Mouse (Mus musculus) embryonic facial prominence, embryonic 13.5 days (tissue): Measurements from ENCODE around the gene Pgm3. TPM values are rescaled to one million over a fixed set of nuclear protein-coding genes. Genes with fewer than 3 reads are reported as not detected.

Source experiments
- ATAC-seq: fragments of 200-750 bp; cut with Nextera tagmentation; 2 replicates; pipeline ENCODE4 v1.8.0; 2017; ENCODE audit warnings: low read depth; ENCODE audit not compliant: insufficient number of reproducible peaks, insufficient read depth, low FRiP score, low TSS enrichment
- H3K27ac ChIP-seq: fragments of 300-500 bp; sonication (generic); 2 replicates; pipeline ENCODE4 v1.5.1; 2015; ENCODE audit warnings: moderate library complexity, mild to moderate bottlenecking, inconsistent platforms
- H3K27me3 ChIP-seq: fragments of 300-500 bp; sonication (generic); 2 replicates; pipeline ENCODE4 v1.6.1; 2015; ENCODE audit warnings: mild to moderate bottlenecking, inconsistent platforms
- H3K36me3 ChIP-seq: fragments of 300-500 bp; sonication (generic); 2 replicates; pipeline ENCODE4 v1.6.1; 2015; ENCODE audit warnings: mild to moderate bottlenecking, inconsistent platforms
- H3K4me1 ChIP-seq: fragments of 300-500 bp; sonication (generic); 2 replicates; pipeline ENCODE4 v1.6.1; 2015; ENCODE audit warnings: inconsistent platforms
- H3K4me2 ChIP-seq: fragments of 300-500 bp; sonication (generic); 2 replicates; pipeline ENCODE4 v1.6.1; 2015; ENCODE audit warnings: moderate library complexity, mild to moderate bottlenecking, inconsistent platforms
- H3K4me3 ChIP-seq: fragments of 300-500 bp; sonication (generic); 2 replicates; pipeline ENCODE4 v1.5.1; 2015; ENCODE audit warnings: mild to moderate bottlenecking, inconsistent platforms
- H3K9ac ChIP-seq: fragments of 300-500 bp; sonication (generic); 2 replicates; pipeline ENCODE4 v1.6.1; 2015; ENCODE audit warnings: mild to moderate bottlenecking, inconsistent platforms
- H3K9me3 ChIP-seq: fragments of 300-500 bp; sonication (generic); 2 replicates; pipeline ENCODE4 v1.6.1; 2016; ENCODE audit warnings: inconsistent platforms
- WGBS: fragments of 180-500 bp; shearing (Covaris S2); methylation state at CpG from one replicate; pipeline ENCODE4 v1.1.7; 2015; ENCODE audit warnings: mixed read lengths; 5-methylcytosine and 5-hydroxymethylcytosine counted together
- polyA plus RNA-seq: library from polyadenylated mRNA; unstranded; fragments of >200 nt; fragmentation: Nextera tagmentation; extraction: Ambion mirVana; gene quantifications from 2 replicates; pipeline ENCODE4 v1.2.1, GENCODE M21; 2015

The Pgm3 gene
- polyA plus RNA-seq, 1 experiment from 2014 or later, result 39.2 TPM

DNA sequence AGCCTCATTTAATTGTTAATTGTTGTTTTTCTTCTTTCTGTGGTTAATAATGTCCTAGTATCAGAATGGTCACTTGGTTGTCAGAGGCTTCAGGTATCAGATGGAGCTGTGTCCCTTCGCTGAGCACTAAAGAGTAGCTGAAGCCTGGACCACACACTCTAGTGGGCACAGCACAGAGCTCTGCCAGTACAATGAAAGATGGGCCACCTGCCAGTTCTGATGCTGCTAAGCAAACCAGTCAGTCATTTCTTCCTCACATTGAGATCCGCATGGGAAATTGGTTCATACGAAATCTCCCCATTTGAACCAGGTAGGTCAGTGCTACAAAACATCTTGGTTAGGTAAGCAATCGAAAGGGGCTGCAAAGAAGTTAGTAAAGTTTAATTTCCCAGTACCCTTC is 17.0 kb downstream of the Pgm3 start:
- H3K4me1 ChIP-seq, result no peaks in the 10 kb centered on the region
- WGBS, result 92% methylated on average over 4 of the region's 4 CpGs
- H3K36me3 ChIP-seq, result peaks cover 77% of the 10 kb centered on the region
- no peaks in the 10 kb centered on the region for H3K27me3 ChIP-seq
- H3K27ac ChIP-seq, result no peak overlapping the region
- no peak overlapping the region for H3K4me3 ChIP-seq
- H3K9ac ChIP-seq, result no peak overlapping the region
- no peak for ATAC-seq
- no peak overlapping the region for H3K4me2 ChIP-seq
- no peaks in the 10 kb centered on the region for H3K9me3 ChIP-seq

DNA sequence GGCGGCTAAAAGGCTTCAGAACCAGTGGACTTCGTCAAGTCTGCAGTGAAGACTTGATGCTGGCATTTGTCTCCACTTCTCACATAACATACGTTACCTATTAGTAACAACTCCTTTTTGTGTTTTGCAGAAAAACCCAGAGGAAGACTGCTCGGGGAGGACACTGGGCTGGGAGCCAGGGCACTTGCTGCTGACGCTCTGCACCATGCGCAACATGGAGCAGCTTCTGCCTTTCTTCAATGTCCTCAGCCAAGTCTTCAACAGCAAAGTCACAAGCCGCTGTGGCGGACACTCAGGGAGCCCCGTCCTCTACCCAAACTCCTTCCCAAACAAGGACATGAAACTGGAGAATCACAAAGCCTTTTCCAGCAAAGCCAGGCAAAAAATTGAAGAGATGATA is 17.8 kb downstream of the Pgm3 start:
- 69% methylated on average over 9 of the region's 9 CpGs for WGBS
- Histone ChIP-seq H3K27me3 (no peaks in the 10 kb centered on the region), H3K4me2 (no peak overlapping the region), H3K9me3 (no peaks in the 10 kb centered on the region), H3K36me3 (peaks cover 75% of the 10 kb centered on the region), H3K27ac (no peak overlapping the region), H3K9ac (no peak overlapping the region), H3K4me3 (no peak overlapping the region), H3K4me1 (no peaks in the 10 kb centered on the region)
- no peak for ATAC-seq

DNA sequence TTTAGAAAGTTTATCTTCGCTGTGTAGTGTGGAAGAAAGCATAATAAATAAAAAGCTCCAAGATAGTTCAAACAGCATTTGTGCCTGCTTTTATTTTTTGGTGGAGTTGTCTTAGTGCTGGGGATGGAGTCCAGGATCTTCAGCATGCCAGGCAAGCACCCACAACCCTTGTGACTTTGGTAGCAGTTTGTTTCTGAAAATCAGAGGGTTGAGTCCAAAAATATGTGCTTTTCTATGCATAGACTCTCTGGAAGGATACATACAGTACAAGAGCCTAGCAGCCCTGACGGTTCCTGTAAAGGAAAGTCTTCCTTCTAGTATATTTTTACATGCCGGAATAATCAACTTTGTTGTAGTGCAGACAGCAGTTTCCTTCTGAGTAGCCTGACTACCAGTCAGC is 20.9 kb downstream of the Pgm3 start:
- Histone ChIP-seq H3K36me3 (peaks cover 69% of the 10 kb centered on the region), H3K4me1 (no peaks in the 10 kb centered on the region), H3K4me2 (no peak overlapping the region), H3K4me3 (no peak overlapping the region), H3K9me3 (no peaks in the 10 kb centered on the region), H3K27ac (no peak overlapping the region), H3K27me3 (no peaks in the 10 kb centered on the region), H3K9ac (no peak overlapping the region)
- 82% methylated on average over 3 of the region's 3 CpGs for WGBS
- no peak for ATAC-seq

GRCm38 (mm10) chr9:86549637-86550162 is 21.9 kb downstream of the Pgm3 start:
- H3K4me2 ChIP-seq, result no peak overlapping the region
- peaks cover 69% of the 10 kb centered on the region for H3K36me3 ChIP-seq
- no peaks in the 10 kb centered on the region for H3K4me1 ChIP-seq
- no peak for ATAC-seq
- H3K9ac ChIP-seq, result no peak overlapping the region
- H3K4me3 ChIP-seq, result no peak overlapping the region
- no peaks in the 10 kb centered on the region for H3K27me3 ChIP-seq
- 89% methylated on average over 5 of the region's 5 CpGs for WGBS
- H3K27ac ChIP-seq, result no peak overlapping the region
- H3K9me3 ChIP-seq, result no peaks in the 10 kb centered on the region

- no peaks in the 10 kb centered on the region for H3K4me1 ChIP-seq
- WGBS, result 84% methylated on average over 1 of the region's 1 CpGs
- no peak overlapping the region for H3K4me2 ChIP-seq
- no peak overlapping the region for H3K4me3 ChIP-seq
- H3K27me3 ChIP-seq, result no peaks in the 10 kb centered on the region
- H3K36me3 ChIP-seq, result peaks cover 76% of the 10 kb centered on the region
- ATAC-seq, result no peak
- H3K9ac ChIP-seq, result no peak overlapping the region
- H3K27ac ChIP-seq, result no peak overlapping the region
- H3K9me3 ChIP-seq, result no peaks in the 10 kb centered on the region
Measured at GRCm38 (mm10) chr9:86544559-86544958, 27.1 kb downstream of the Pgm3 start.

DNA sequence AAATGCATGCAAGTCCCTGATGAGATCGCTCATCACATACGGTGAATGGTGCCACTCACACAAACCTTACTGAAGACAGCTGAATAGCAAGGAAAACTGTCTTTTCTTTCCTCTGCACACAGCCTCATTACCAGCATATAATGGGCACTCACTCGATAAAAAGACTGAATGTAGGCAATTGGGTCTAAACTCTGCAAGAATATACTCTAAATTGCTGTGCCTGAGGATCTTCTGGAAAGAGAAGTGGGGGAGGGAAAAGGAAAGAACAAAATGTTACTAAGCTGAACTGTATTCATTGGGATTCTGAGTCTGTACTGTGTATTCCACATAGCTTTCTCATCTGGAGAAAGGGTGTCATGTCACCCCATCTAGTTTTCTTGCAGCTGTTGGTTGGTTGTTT is 28.2 kb downstream of the Pgm3 start:
- Histone ChIP-seq H3K27me3 (no peaks in the 10 kb centered on the region), H3K4me3 (no peak overlapping the region), H3K27ac (no peak overlapping the region), H3K36me3 (peaks cover 66% of the 10 kb centered on the region), H3K9ac (no peak overlapping the region), H3K9me3 (no peaks in the 10 kb centered on the region), H3K4me2 (no peak overlapping the region), H3K4me1 (no peaks in the 10 kb centered on the region)
- no peak for ATAC-seq
- 93% methylated on average over 3 of the region's 3 CpGs for WGBS

DNA sequence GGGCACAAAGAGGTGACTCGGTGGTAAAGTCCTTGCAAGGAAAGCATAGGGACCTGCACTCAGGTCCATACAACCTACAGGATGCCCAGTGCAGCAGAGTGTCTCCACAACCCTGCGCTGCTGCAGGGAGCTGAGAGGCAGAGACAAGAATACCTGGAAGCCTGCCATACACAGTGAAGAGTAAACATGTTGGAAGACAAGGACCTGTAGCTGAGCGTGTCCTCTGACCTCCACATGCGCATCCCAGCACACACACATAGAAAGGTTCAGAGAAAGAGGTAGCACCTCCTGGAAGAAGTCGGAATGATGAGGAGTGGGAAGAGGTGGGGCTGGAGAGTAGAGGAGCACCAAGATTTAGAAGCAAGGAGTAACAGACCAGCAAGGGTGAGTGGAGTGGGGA is 37.6 kb downstream of the Pgm3 start:
- ATAC-seq, result no peak
- Histone ChIP-seq H3K27me3 (no peaks in the 10 kb centered on the region), H3K36me3 (peaks cover 32% of the 10 kb centered on the region), H3K9ac (no peak overlapping the region), H3K4me1 (no peaks in the 10 kb centered on the region), H3K9me3 (no peaks in the 10 kb centered on the region), H3K4me3 (no peak overlapping the region), H3K27ac (no peak overlapping the region), H3K4me2 (no peak overlapping the region)
- WGBS, result 90% methylated on average over 5 of the region's 5 CpGs

DNA sequence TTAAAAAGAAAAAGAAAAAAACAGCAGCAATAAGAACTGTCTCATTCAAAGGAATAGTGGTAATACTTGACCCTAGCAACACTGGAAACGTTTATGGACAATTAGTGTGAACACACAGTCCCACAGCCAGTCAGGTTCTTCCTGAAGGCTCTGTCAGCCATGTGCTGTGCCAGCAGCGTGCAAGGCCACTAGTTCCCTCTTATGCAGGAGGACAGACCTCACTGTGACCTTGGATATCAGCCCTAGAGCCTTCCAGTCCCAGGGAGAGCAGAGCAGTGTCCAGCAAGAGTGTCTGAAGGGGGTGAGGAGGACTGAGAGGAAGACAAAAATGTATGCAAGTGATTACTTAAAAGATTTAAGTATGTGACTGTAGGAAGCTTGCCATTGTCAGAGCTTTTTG is 46.0 kb downstream of the Pgm3 start:
- Histone ChIP-seq H3K9me3 (no peaks in the 10 kb centered on the region), H3K4me3 (no peak overlapping the region), H3K27ac (no peak overlapping the region), H3K27me3 (no peaks in the 10 kb centered on the region), H3K4me2 (no peak overlapping the region), H3K36me3 (peaks cover 39% of the 10 kb centered on the region), H3K4me1 (no peaks in the 10 kb centered on the region), H3K9ac (no peak overlapping the region)
- ATAC-seq, result no peak
- WGBS, result 36% methylated on average over 2 of the region's 2 CpGs

GRCm38 (mm10) chr9:86522335-86522734 is 49.3 kb downstream of the Pgm3 start:
- Histone ChIP-seq H3K36me3 (peaks cover 50% of the 10 kb centered on the region), H3K9me3 (no peaks in the 10 kb centered on the region), H3K4me2 (no peak overlapping the region), H3K9ac (no peak overlapping the region), H3K27ac (no peak overlapping the region), H3K4me1 (no peaks in the 10 kb centered on the region), H3K4me3 (no peak overlapping the region), H3K27me3 (no peaks in the 10 kb centered on the region)
- no peak for ATAC-seq

- H3K9ac ChIP-seq, result no peak overlapping the region
- no peak for ATAC-seq
- 95% methylated on average over 4 of the region's 4 CpGs for WGBS
Measured at GRCm38 (mm10) chr9:86514798-86515197, 56.8 kb downstream of the Pgm3 start.

DNA sequence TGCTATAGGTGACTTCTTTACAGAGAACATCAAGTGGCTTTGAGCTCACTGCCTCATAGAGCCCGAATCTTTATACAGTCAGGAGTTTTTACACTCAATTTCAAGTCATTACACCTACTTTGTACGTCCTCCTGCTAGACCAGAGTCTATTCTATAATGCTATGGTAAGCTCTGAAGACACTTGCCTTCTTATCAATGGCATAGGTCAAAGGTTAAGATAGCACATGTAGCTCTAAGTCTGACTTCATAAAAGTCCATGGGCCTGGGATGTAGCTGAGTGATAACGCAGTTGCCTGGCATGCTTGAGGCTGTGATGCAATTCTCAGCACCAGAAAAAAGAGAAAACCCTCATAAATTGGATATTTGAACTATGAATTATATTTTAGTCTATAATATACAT is 57.3 kb downstream of the Pgm3 start:
- peaks cover 47% of the 10 kb centered on the region for H3K36me3 ChIP-seq
- H3K4me1 ChIP-seq, result no peaks in the 10 kb centered on the region
- H3K27me3 ChIP-seq, result no peaks in the 10 kb centered on the region
- no peak overlapping the region for H3K9ac ChIP-seq
- no peak overlapping the region for H3K27ac ChIP-seq
- H3K4me2 ChIP-seq, result no peak overlapping the region
- WGBS, result 85% methylated on average over 3 of the region's 3 CpGs
- no peaks in the 10 kb centered on the region for H3K9me3 ChIP-seq
- ATAC-seq, result no peak
- no peak overlapping the region for H3K4me3 ChIP-seq

More at GRCm38 (mm10) chr9:86514798-86515197, 56.8 kb downstream of the Pgm3 start:
- H3K9me3 ChIP-seq, result no peaks in the 10 kb centered on the region
- no peaks in the 10 kb centered on the region for H3K27me3 ChIP-seq
- no peak overlapping the region for H3K4me2 ChIP-seq
- no peaks in the 10 kb centered on the region for H3K4me1 ChIP-seq
- no peak overlapping the region for H3K27ac ChIP-seq
- H3K4me3 ChIP-seq, result no peak overlapping the region
- peaks cover 49% of the 10 kb centered on the region for H3K36me3 ChIP-seq

DNA sequence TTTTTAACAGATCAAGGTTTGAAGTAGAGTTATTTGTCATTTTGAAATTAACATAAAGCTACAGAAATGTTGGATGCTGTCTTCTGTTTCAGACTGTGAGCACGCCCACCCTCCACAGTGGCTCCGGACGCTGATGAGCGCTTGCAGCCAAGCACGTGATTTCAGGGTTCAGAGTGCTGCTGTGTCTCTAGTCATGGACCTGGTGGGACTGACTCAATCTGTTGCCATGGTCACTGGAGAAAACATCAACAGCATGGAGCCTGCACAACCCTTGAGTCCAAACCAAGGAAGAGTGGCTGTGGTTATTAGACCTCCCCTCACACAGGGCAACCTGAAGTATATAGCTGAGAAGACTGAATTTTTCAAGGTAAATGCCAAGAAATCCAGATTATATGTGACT is 57.9 kb downstream of the Pgm3 start:
- H3K4me2 ChIP-seq, result no peak overlapping the region
- ATAC-seq, result no peak
- 87% methylated on average over 5 of the region's 5 CpGs for WGBS

GRCm38 (mm10) chr9:86507437-86507836 is 64.2 kb downstream of the Pgm3 start:
- no peaks in the 10 kb centered on the region for H3K9me3 ChIP-seq
- no peak overlapping the region for H3K27ac ChIP-seq
- H3K36me3 ChIP-seq, result peaks cover 13% of the 10 kb centered on the region
- H3K4me1 ChIP-seq, result no peaks in the 10 kb centered on the region
- no peak overlapping the region for H3K4me2 ChIP-seq
- no peak overlapping the region for H3K9ac ChIP-seq
- no peak overlapping the region for H3K4me3 ChIP-seq
- ATAC-seq, result no peak
- H3K27me3 ChIP-seq, result no peaks in the 10 kb centered on the region
- 94% methylated on average over 4 of the region's 4 CpGs for WGBS

More for the DNA sequence above, 57.9 kb downstream of the Pgm3 start:
- Histone ChIP-seq H3K9ac (no peak overlapping the region), H3K36me3 (peaks cover 43% of the 10 kb centered on the region), H3K4me1 (no peaks in the 10 kb centered on the region), H3K9me3 (no peaks in the 10 kb centered on the region), H3K4me3 (no peak overlapping the region), H3K27ac (no peak overlapping the region), H3K27me3 (no peaks in the 10 kb centered on the region)
